Comparison of ENCODE assay signal across 10 mouse cellular contexts in the genomic region with DNA sequence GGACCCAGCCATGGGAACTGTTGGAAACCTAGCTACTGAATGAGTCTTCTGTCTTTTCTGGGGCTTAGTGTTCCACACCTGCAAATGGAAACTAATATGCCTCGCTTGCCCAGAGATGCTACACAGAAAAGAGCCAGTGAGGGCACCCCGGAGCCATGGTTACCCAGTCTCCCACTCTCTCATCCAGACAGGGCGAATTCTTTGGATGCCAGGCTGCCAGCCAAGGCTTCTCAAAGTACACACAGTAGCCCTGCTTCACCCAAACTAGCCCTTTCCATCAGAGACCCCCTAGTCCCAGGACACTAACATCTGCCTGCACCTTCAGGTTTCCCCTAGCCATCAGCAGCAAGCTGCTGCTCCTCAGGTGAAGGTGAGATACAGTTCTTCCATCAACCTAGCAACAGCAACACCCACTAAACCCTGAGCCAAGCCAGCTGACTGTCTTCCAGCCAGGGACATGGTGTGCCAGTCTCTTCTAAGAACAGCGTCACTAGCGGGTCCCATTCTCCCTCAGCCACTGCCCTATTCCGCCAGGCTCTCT. TPM values are rescaled to one million over a fixed set of nuclear protein-coding genes. Genes with fewer than 3 reads are reported as not detected.
DNase-seq lines count a peak whose midpoint lies in the region; ATAC-seq lines count a peak whose summit lies in the region.
"Had no signal": no experiment of that assay in that cellular context is flagged by ENCODE, and none has a peak within 500 bp of the region (broad histone marks: within the 10 kb centered on the region; RNA-seq: fewer than 3 reads in every experiment).

No protein-coding gene starts in this region.

- no peaks in the 10 kb centered on the region for H3K9me3 ChIP-seq in forebrain, embryonic 15.5 days
- no peaks in the 10 kb centered on the region for H3K9me3 ChIP-seq in midbrain, embryonic 16.5 days (replicated peaks; ENCODE audit: control insufficient read depth, low read length, poor library complexity, severe bottlenecking)
- H3K9me3 ChIP-seq: heart, embryonic 13.5 days; liver, embryonic 13.5 days had no signal

- H3K36me3 ChIP-seq in forebrain, embryonic 15.5 days = no peaks in the 10 kb centered on the region
- no peaks in the 10 kb centered on the region for H3K36me3 ChIP-seq in midbrain, embryonic 16.5 days (ENCODE audit: control insufficient read depth, insufficient read depth, low read length)
- H3K36me3 ChIP-seq: heart, embryonic 13.5 days; liver, embryonic 13.5 days had no signal

- H3K27me3 ChIP-seq in forebrain, embryonic 15.5 days = no peaks in the 10 kb centered on the region
- H3K27me3 ChIP-seq in midbrain, embryonic 16.5 days (ENCODE audit: control insufficient read depth, insufficient read depth, low read depth, low read length) = no peaks in the 10 kb centered on the region

- peaks cover 60% of the 10 kb centered on the region for H3K4me1 ChIP-seq in forebrain, embryonic 15.5 days
- peaks cover 34% of the 10 kb centered on the region for H3K4me1 ChIP-seq in midbrain, embryonic 16.5 days (ENCODE audit: control insufficient read depth, insufficient read depth, low read length)

- 47% methylated on average over 6 of the region's 6 CpGs for whole genome bisulfite sequencing in forebrain, embryonic 15.5 days
- WGBS in midbrain, embryonic 16.5 days = 79% methylated on average over 6 of the region's 6 CpGs

- peak; percentile 52 to 53 for DNase-seq in heart, adult 18-20 months
- no peak for DNase-seq in heart, postnatal 4 days
- peak; percentile 30 to 75 for DNase-seq in layer of hippocampus, adult 18-20 months (ENCODE audit: low spot score in 2 of 2)
- DNase-seq in embryo, embryonic 10 days (ENCODE audit: low spot score) = no peak
- no peak for DNase-seq in urinary bladder, postnatal 4 days (ENCODE audit: low spot score in 2 of 2)
- DNase-seq: liver, embryonic 13.5 days had no signal

- peak overlapping the region; percentile 99 for H3K4me2 ChIP-seq in forebrain, embryonic 15.5 days (replicated peaks)
- H3K4me2 ChIP-seq in midbrain, embryonic 16.5 days (ENCODE audit: low read length) = peak overlapping the region; percentile 97
- H3K4me2 ChIP-seq: heart, embryonic 13.5 days; liver, embryonic 13.5 days had no signal

- peak overlapping the region; percentile 58 for H3K27ac ChIP-seq in forebrain, embryonic 15.5 days (replicated peaks)
- peak overlapping the region; percentile 66 for H3K27ac ChIP-seq in midbrain, embryonic 16.5 days (ENCODE audit: low read length)
- H3K27ac ChIP-seq: heart, embryonic 13.5 days; liver, embryonic 13.5 days had no signal

- H3K4me3 ChIP-seq in forebrain, embryonic 15.5 days = peak overlapping the region; percentile 12; the same call in 1 of the 2 replicates
- no peak overlapping the region for H3K4me3 ChIP-seq in midbrain, embryonic 16.5 days (ENCODE audit: low read depth, low read length)
- H3K4me3 ChIP-seq: heart, embryonic 13.5 days; liver, embryonic 13.5 days had no signal

- H3K9ac ChIP-seq in forebrain, embryonic 15.5 days (replicated peaks) = no peak overlapping the region
- H3K9ac ChIP-seq in midbrain, embryonic 16.5 days (ENCODE audit: low read depth, low read length) = no peak overlapping the region
- H3K9ac ChIP-seq: heart, embryonic 13.5 days; liver, embryonic 13.5 days had no signal

- no peak for ATAC-seq in forebrain, embryonic 15.5 days (replicated peaks)
- ATAC-seq in midbrain, embryonic 16.5 days = no peak
- ATAC-seq in erythroblast, adult 5-6 weeks (replicated peaks; ENCODE audit: low FRiP score, poor library complexity, severe bottlenecking) = no peak

RNA-seq across cellular contexts. Expression of gene Mfsd2a, which starts 2.4 kb away (rescaled TPM):
- 1 to 10 TPM in 1 of 2 experiments, not detected in 1; 2.8 TPM for total RNA-seq in heart, adult 18-20 months (2021)
- under 1 TPM; 0.14 to 0.20 TPM for total RNA-seq in heart, postnatal 4 days (2021)
- polyA plus RNA-seq in forebrain, embryonic 15.5 days (2015; fragmentation: Nextera tagmentation; extraction: Ambion mirVana) = 33.4 and 35.4 TPM in 2 replicates
- 10 to 100 TPM; 44.8 to 48.9 TPM for total RNA-seq in layer of hippocampus, adult 18-20 months (2021)
- polyA plus RNA-seq in midbrain, embryonic 16.5 days (2015; fragmentation: Nextera tagmentation; extraction: Ambion mirVana) = 32.3 and 33.5 TPM in 2 replicates
- not detected in 2 replicates for total RNA-seq in erythroblast, adult 5-6 weeks (2015; ENCODE audit: low replicate concordance)
- total RNA-seq in erythroblast, adult 5-6 weeks (2017; ENCODE audit: low replicate concordance) = not detected in 2 replicates

RNA-seq across cellular contexts. Expression of gene Mycl, which starts 36.9 kb away (rescaled TPM):
- under 1 TPM; 0.25 to 0.87 TPM for total RNA-seq in heart, adult 18-20 months (2021)
- total RNA-seq in heart, postnatal 4 days (2021) = under 1 TPM; 0.14 to 0.29 TPM
- polyA plus RNA-seq in forebrain, embryonic 15.5 days (2015; fragmentation: Nextera tagmentation; extraction: Ambion mirVana) = 88.8 and 91.3 TPM in 2 replicates
- total RNA-seq in layer of hippocampus, adult 18-20 months (2021) = 10 to 100 TPM; 30.1 to 32.4 TPM
- polyA plus RNA-seq in midbrain, embryonic 16.5 days (2015; fragmentation: Nextera tagmentation; extraction: Ambion mirVana) = 58.9 and 68.8 TPM in 2 replicates
- total RNA-seq in erythroblast, adult 5-6 weeks (2015; ENCODE audit: low replicate concordance) = 1.7 TPM in 1 of 2 replicates, not detected in the other
- 0.56 and 2.5 TPM in 2 replicates for total RNA-seq in erythroblast, adult 5-6 weeks (2017; ENCODE audit: low replicate concordance)

RNA-seq across cellular contexts. Expression of gene Trit1, which starts 57.8 kb away (rescaled TPM):
- 1 to 10 TPM; 4.9 to 5.5 TPM for total RNA-seq in heart, adult 18-20 months (2021)
- total RNA-seq in heart, postnatal 4 days (2021) = 1 to 10 TPM; 8.9 to 9.5 TPM
- 31.6 and 33.5 TPM in 2 replicates for polyA plus RNA-seq in forebrain, embryonic 15.5 days (2015; fragmentation: Nextera tagmentation; extraction: Ambion mirVana)
- total RNA-seq in layer of hippocampus, adult 18-20 months (2021) = 10 to 100 TPM; 19.5 to 20.2 TPM
- polyA plus RNA-seq in midbrain, embryonic 16.5 days (2015; fragmentation: Nextera tagmentation; extraction: Ambion mirVana) = 25.3 and 25.9 TPM in 2 replicates
- 3.5 and 5.0 TPM in 2 replicates for total RNA-seq in erythroblast, adult 5-6 weeks (2015; ENCODE audit: low replicate concordance)
- 2.0 and 3.2 TPM in 2 replicates for total RNA-seq in erythroblast, adult 5-6 weeks (2017; ENCODE audit: low replicate concordance)

Comparison
In these comparisons a context has a peak if more than half of its experiments do, and no peak if none do; other contexts are left out.
1. DNase-seq: peak in heart, adult 18-20 months (2 of 2) and layer of hippocampus, adult 18-20 months (2 of 2); none in heart, postnatal 4 days (single experiment), embryo, embryonic 10 days (single experiment) and urinary bladder, postnatal 4 days (0 of 2).
2. RNA of gene Mfsd2a, which starts 2.4 kb away (total RNA-seq): 44.8 to 48.9 TPM in layer of hippocampus, adult 18-20 months; 2.8 TPM in heart, adult 18-20 months, 0.14 to 0.20 TPM in heart, postnatal 4 days and not detected in erythroblast, adult 5-6 weeks; every median in the first group is over 10 times any median in the second.
3. RNA of gene Mycl, which starts 36.9 kb away (total RNA-seq): 30.1 to 32.4 TPM in layer of hippocampus, adult 18-20 months; 0.56 to 2.5 TPM in erythroblast, adult 5-6 weeks, 0.25 to 0.87 TPM in heart, adult 18-20 months and 0.14 to 0.29 TPM in heart, postnatal 4 days; every median in the first group is over 4 times any median in the second.